Mouse (Mus musculus) bone marrow macrophage, adult 2 months (primary cell): ENCODE data around the gene Ermap.

ENCODE experiments used
- CTCF ChIP-seq: IDR thresholded peaks from 2 replicates; pipeline ENCODE4 v1.5.1; 2012; ENCODE audit warnings: low read depth, mild to moderate bottlenecking, low read length, moderate library complexity
- POLR2A ChIP-seq: IDR thresholded peaks from 2 replicates; pipeline ENCODE4 v1.6.1; 2012; ENCODE audit warnings: mild to moderate bottlenecking, low read depth, low read length, borderline replicate concordance

- TF ChIP-seq CTCF (no peak), POLR2A (no peak)
These were observed 26.9 kb upstream of the Ermap start for GRCm38 (mm10) chr4:119216667-119217066.
